Mouse (Mus musculus) CD4-positive, CD25-positive, alpha-beta regulatory T cell (primary cell): ENCODE results near the gene Gm8677. TPM values are rescaled to one million over a fixed set of nuclear protein-coding genes. Genes with fewer than 3 reads are reported as not detected.

ENCODE experiments used
- polyA plus RNA-seq: library from polyadenylated mRNA; unstranded; fragments of 100-300 nt; shearing (Covaris generic); gene quantifications from one replicate; pipeline ENCODE4 v1.2.1, GENCODE M21; 2017

Gene Gm8677
- not detected for polyA plus RNA-seq

GRCm38 (mm10) chr7:22534787-22535186, at the start of gene Gm8677:
TSS of gene Gm8677 (minus strand) at chr7:22534887.

GRCm38 (mm10) chr7:22565243-22565642, 30.6 kb upstream of the Gm8677 start, which contains the start of gene Gm4201:
TSS of gene Gm4201 (minus strand) at chr7:22565343.

GRCm38 (mm10) chr7:22522667-22523066, 12.0 kb downstream of the Gm8677 start, which contains the start of gene Vmn1r152:
TSS of gene Vmn1r152 (plus strand) at chr7:22522967.

GRCm38 (mm10) chr7:22499578-22499977, 35.1 kb downstream of the Gm8677 start, which contains the start of gene Vmn1r151:
TSS of gene Vmn1r151 (minus strand) at chr7:22499678.

Other genes with a start within 250 kb of the Gm8677 start
- gene Gm4187, start 205.2 kb downstream of the Gm8677 start, polyA plus RNA-seq = not detected
- gene Gm8660, start 163.8 kb downstream of the Gm8677 start, polyA plus RNA-seq = not detected
- not detected for gene Vmn1r148, start 121.3 kb downstream of the Gm8677 start, polyA plus RNA-seq
- gene Vmn1r149, start 96.7 kb downstream of the Gm8677 start, polyA plus RNA-seq = not detected
- 0.19 TPM for gene Gm10665, start 70.8 kb downstream of the Gm8677 start, polyA plus RNA-seq
- gene Vmn1r151, start 35.2 kb downstream of the Gm8677 start, polyA plus RNA-seq = not detected
- 0.26 TPM for gene Vmn1r152, start 11.9 kb downstream of the Gm8677 start, polyA plus RNA-seq
- not detected for gene Gm4201, start 30.5 kb upstream of the Gm8677 start, polyA plus RNA-seq
- gene Gm4565, start 53.2 kb upstream of the Gm8677 start, polyA plus RNA-seq = not detected
- not detected for gene Vmn1r155, start 123.1 kb upstream of the Gm8677 start, polyA plus RNA-seq
- not detected for gene Gm8693, start 157.4 kb upstream of the Gm8677 start, polyA plus RNA-seq
- not detected for gene Gm4567, start 184.8 kb upstream of the Gm8677 start, polyA plus RNA-seq
- not detected for gene Vmn1r157, start 226.8 kb upstream of the Gm8677 start, polyA plus RNA-seq